Mouse (Mus musculus) bone marrow macrophage, adult 2 months (primary cell): ENCODE measurements around the gene Dhrs13. TPM values are rescaled to one million over a fixed set of nuclear protein-coding genes. Genes with fewer than 3 reads are reported as not detected.

Source experiments
- H3K27ac ChIP-seq: 2 replicates; pipeline ENCODE4 v1.5.1; 2012; ENCODE audit warnings: low read depth, low read length; ENCODE audit not compliant: insufficient read depth
- H3K4me1 ChIP-seq: 2 replicates; pipeline ENCODE4 v1.6.1; 2012; ENCODE audit warnings: low read length; ENCODE audit not compliant: control insufficient read depth, insufficient read depth
- H3K4me3 ChIP-seq: 2 replicates; pipeline ENCODE4 v1.5.1; 2012; ENCODE audit warnings: mild to moderate bottlenecking, low read length, moderate library complexity; ENCODE audit not compliant: insufficient read depth
- CTCF ChIP-seq: IDR thresholded peaks from 2 replicates; pipeline ENCODE4 v1.5.1; 2012; ENCODE audit warnings: low read depth, mild to moderate bottlenecking, low read length, moderate library complexity
- POLR2A ChIP-seq: IDR thresholded peaks from 2 replicates; pipeline ENCODE4 v1.6.1; 2012; ENCODE audit warnings: mild to moderate bottlenecking, low read depth, low read length, borderline replicate concordance
- polyA plus RNA-seq: library from polyadenylated mRNA; stranded (reverse); fragments of >200 nt; gene quantifications from 2 replicates; pipeline ENCODE4 v1.2.4, GENCODE M21; 2012; ENCODE audit not compliant: missing spikeins, insufficient read depth, insufficient read length

The Dhrs13 gene
- polyA plus RNA-seq, 1 experiment = 3.5 TPM

GRCm38 (mm10) chr11:78006446-78006845 is 25.6 kb upstream of the Dhrs13 start:
- Histone ChIP-seq H3K27ac (no peak overlapping the region), H3K4me3 (no peak overlapping the region), H3K4me1 (no peaks in the 10 kb centered on the region)
- TF ChIP-seq POLR2A (no peak), CTCF (no peak)

GRCm38 (mm10) chr11:78019676-78020075 is 12.4 kb upstream of the Dhrs13 start:
- H3K27ac ChIP-seq = no peak overlapping the region
- TF ChIP-seq CTCF (no peak), POLR2A (no peak)

DNA sequence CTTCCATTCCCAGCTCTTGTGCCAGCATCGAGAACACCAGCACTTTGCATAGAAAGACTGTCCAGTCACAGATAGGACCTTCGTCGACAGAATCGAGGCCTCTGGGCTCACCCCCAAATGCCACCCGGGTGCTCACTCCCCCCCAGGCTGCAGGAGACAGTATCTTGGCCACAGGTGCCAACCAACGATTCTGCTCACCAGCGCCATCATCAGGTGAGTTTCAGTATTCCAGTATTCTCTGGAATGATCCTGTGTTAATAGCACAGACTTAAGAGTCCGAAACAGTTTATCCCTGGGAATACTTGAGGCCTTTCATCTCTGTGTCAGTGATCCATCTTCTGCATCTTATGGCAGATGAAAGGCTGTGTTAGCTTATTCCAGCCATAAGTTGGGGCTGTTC is 8.5 kb upstream of the Dhrs13 start:
- Histone ChIP-seq H3K4me3 (no peak overlapping the region), H3K27ac (no peak overlapping the region), H3K4me1 (peaks cover 7% of the 10 kb centered on the region)
- TF ChIP-seq POLR2A = no peak
- peak; percentile 19; the same call in 1 of the 2 replicates for TF ChIP-seq CTCF

More at GRCm38 (mm10) chr11:78019676-78020075, 12.4 kb upstream of the Dhrs13 start:
- H3K4me3 ChIP-seq = no peak overlapping the region
- no peaks in the 10 kb centered on the region for H3K4me1 ChIP-seq

DNA sequence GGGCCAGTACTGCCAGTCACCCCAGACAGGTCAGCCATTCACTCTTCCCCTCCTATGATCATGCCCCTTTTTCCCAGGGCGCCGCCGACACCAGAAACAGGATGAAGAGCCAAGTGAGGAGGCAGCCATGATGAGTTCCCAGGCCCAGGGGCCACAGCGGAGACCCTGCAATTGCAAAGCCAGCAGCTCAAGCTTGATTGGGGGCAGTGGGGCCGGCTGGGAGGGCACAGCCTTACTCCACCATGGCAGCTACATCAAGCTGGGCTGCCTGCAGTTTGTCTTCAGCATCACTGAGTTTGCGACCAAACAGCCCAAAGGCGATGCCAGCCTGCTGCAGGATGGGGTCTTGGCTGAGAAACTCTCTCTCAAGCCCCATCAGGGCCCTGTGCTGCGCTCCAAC is 2.8 kb upstream of the Dhrs13 start:
- H3K4me3 ChIP-seq = no peak overlapping the region
- no peak overlapping the region for H3K27ac ChIP-seq
- no peak for TF ChIP-seq CTCF
- TF ChIP-seq POLR2A = no peak
- peaks cover 29% of the 10 kb centered on the region for H3K4me1 ChIP-seq

- TF ChIP-seq CTCF (no peak), POLR2A (no peak)
- Histone ChIP-seq H3K4me3 (no peak overlapping the region), H3K4me1 (peaks cover 29% of the 10 kb centered on the region), H3K27ac (no peak overlapping the region)
Observed at GRCm38 (mm10) chr11:78030600-78030999, 1.5 kb upstream of the Dhrs13 start.

GRCm38 (mm10) chr11:78031389-78031788 is 691 bp upstream of the Dhrs13 start:
- Histone ChIP-seq H3K4me3 (peak overlapping the region; percentile 71; the same call in 1 of the 2 replicates), H3K4me1 (peaks cover 29% of the 10 kb centered on the region), H3K27ac (no peak overlapping the region)
- TF ChIP-seq POLR2A = no peak
- no peak for TF ChIP-seq CTCF

GRCm38 (mm10) chr11:78032809-78033195 is 722 bp downstream of the Dhrs13 start:
- TF ChIP-seq CTCF = no peak
- no peak overlapping the region for H3K27ac ChIP-seq
- peaks cover 32% of the 10 kb centered on the region for H3K4me1 ChIP-seq
- peak overlapping the region; percentile 71 for H3K4me3 ChIP-seq

- peaks cover 25% of the 10 kb centered on the region for H3K4me1 ChIP-seq
- H3K4me3 ChIP-seq = no peak overlapping the region
- TF ChIP-seq CTCF = no peak
- H3K27ac ChIP-seq = no peak overlapping the region
Observed at GRCm38 (mm10) chr11:78033931-78034617, 2.0 kb downstream of the Dhrs13 start.

- no peak overlapping the region for H3K27ac ChIP-seq
- H3K4me3 ChIP-seq = no peak overlapping the region
- no peak for TF ChIP-seq POLR2A
- no peak for TF ChIP-seq CTCF
- H3K4me1 ChIP-seq = peaks cover 10% of the 10 kb centered on the region
Observed at GRCm38 (mm10) chr11:78036791-78037190, 4.7 kb downstream of the Dhrs13 start.

- TF ChIP-seq POLR2A (no peak), CTCF (no peak)
- H3K4me1 ChIP-seq = peaks cover 6% of the 10 kb centered on the region
- peak within 1 kb of the TSS; percentile 37 for H3K27ac ChIP-seq
- peak within 1 kb of the TSS; percentile 84 for H3K4me3 ChIP-seq
Observed at GRCm38 (mm10) chr11:78037831-78038752, 6.0 kb downstream of the Dhrs13 start, which contains the start of gene Flot2. Gene Flot2, plus strand, starts transcription at chr11:78037931.
